Mouse (Mus musculus): ENCODE measurements around the gene Cct6b. TPM values are rescaled to one million over a fixed set of nuclear protein-coding genes. Genes with fewer than 3 reads are reported as not detected.

Cct6b gene
- polyA plus RNA-seq, 1 experiment from 2014 or later, result 0.28 TPM

- Histone ChIP-seq H3K9ac (ENCODE audit: low read length) (no peak overlapping the region), H3K9me3 (ENCODE audit: control insufficient read depth, low read length) (no peaks in the 10 kb centered on the region), H3K27ac (ENCODE audit: low read depth) (no peak overlapping the region), H3K36me3 (ENCODE audit: control insufficient read depth, insufficient read depth, low read length) (no peaks in the 10 kb centered on the region), H3K4me1 (replicated peaks; ENCODE audit: control insufficient read depth, insufficient read depth, low read length) (no peaks in the 10 kb centered on the region), H3K27me3 (replicated peaks; ENCODE audit: control insufficient read depth, insufficient read depth, low read length) (no peaks in the 10 kb centered on the region), H3K4me2 (ENCODE audit: low read length) (no peak overlapping the region), H3K4me3 (ENCODE audit: low read depth, low read length) (no peak overlapping the region)
- ATAC-seq (replicated peaks; ENCODE audit: low FRiP score, low TSS enrichment, low read depth) (no peak), DNase-seq (ENCODE audit: low spot score) (no peak)
- 73% methylated on average over 5 of the region's 5 CpGs for WGBS
These were observed 73.6 kb downstream of the Cct6b start for GRCm38 (mm10) chr11:82690476-82690875.

- no peak for ATAC-seq (replicated peaks; ENCODE audit: low FRiP score, low TSS enrichment, low read depth)
These were observed 76.5 kb downstream of the Cct6b start for GRCm38 (mm10) chr11:82687668-82688067.

DNA sequence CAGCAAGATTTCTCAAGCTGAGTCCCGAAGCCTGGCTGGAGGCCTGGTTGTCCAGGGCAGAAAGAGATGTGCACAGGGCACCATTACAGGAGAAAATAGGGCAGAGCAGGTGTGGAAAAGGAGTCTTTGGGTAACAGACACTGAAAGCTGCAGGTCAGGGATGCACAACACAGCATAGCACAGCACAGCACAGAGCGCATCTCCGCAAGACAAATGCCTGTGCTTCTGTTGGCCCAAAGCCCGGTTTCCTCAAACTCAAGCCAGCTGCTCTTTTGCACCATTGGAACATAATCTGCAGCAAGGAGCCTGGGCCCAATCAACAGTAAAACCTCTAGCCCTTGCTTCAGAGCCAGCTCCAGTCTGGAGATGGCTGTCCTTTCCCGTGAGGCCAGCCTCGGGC is 79.4 kb downstream of the Cct6b start:
- H3K9ac ChIP-seq (ENCODE audit: low read length), result no peak overlapping the region
- H3K27me3 ChIP-seq (replicated peaks; ENCODE audit: control insufficient read depth, insufficient read depth, low read length), result no peaks in the 10 kb centered on the region
- H3K27ac ChIP-seq (ENCODE audit: low read depth), result 0 out of 2 replicates have a peak overlapping the region, but pooled peaks have one; percentile 4
- no peaks in the 10 kb centered on the region for H3K36me3 ChIP-seq (ENCODE audit: control insufficient read depth, insufficient read depth, low read length)
- DNase-seq (ENCODE audit: low spot score) (peak; percentile 70), ATAC-seq (replicated peaks; ENCODE audit: low FRiP score, low TSS enrichment, low read depth) (peak; percentile 50; the same call in 1 of the 2 replicates)
- H3K4me1 ChIP-seq (replicated peaks; ENCODE audit: control insufficient read depth, insufficient read depth, low read length), result peaks cover 2% of the 10 kb centered on the region
- H3K4me2 ChIP-seq (ENCODE audit: low read length), result no peak overlapping the region
- 49% methylated on average over 6 of the region's 6 CpGs for WGBS
- no peaks in the 10 kb centered on the region for H3K9me3 ChIP-seq (ENCODE audit: control insufficient read depth, low read length)
- H3K4me3 ChIP-seq (ENCODE audit: low read depth, low read length), result no peak overlapping the region

More at GRCm38 (mm10) chr11:82687668-82688067, 76.5 kb downstream of the Cct6b start:
- Histone ChIP-seq H3K27ac (ENCODE audit: low read depth) (no peak overlapping the region), H3K9ac (ENCODE audit: low read length) (no peak overlapping the region), H3K4me3 (ENCODE audit: low read depth, low read length) (no peak overlapping the region), H3K4me2 (ENCODE audit: low read length) (no peak overlapping the region), H3K9me3 (ENCODE audit: control insufficient read depth, low read length) (no peaks in the 10 kb centered on the region), H3K27me3 (replicated peaks; ENCODE audit: control insufficient read depth, insufficient read depth, low read length) (no peaks in the 10 kb centered on the region), H3K4me1 (replicated peaks; ENCODE audit: control insufficient read depth, insufficient read depth, low read length) (peaks cover 2% of the 10 kb centered on the region), H3K36me3 (ENCODE audit: control insufficient read depth, insufficient read depth, low read length) (no peaks in the 10 kb centered on the region)
- DNase-seq (ENCODE audit: low spot score), result no peak

GRCm38 (mm10) chr11:82683765-82684505 is 80.2 kb downstream of the Cct6b start:
- no peak overlapping the region for H3K4me2 ChIP-seq (ENCODE audit: low read length)
- no peak overlapping the region for H3K9ac ChIP-seq (ENCODE audit: low read length)
- peaks cover 2% of the 10 kb centered on the region for H3K4me1 ChIP-seq (replicated peaks; ENCODE audit: control insufficient read depth, insufficient read depth, low read length)
- H3K9me3 ChIP-seq (ENCODE audit: control insufficient read depth, low read length), result no peaks in the 10 kb centered on the region
- DNase-seq (ENCODE audit: low spot score) (peak; percentile 53), ATAC-seq (replicated peaks; ENCODE audit: low FRiP score, low TSS enrichment, low read depth) (no peak)
- no peak overlapping the region for H3K4me3 ChIP-seq (ENCODE audit: low read depth, low read length)
- WGBS, result 55% methylated on average over 12 of the region's 12 CpGs
- no peaks in the 10 kb centered on the region for H3K36me3 ChIP-seq (ENCODE audit: control insufficient read depth, insufficient read depth, low read length)
- no peaks in the 10 kb centered on the region for H3K27me3 ChIP-seq (replicated peaks; ENCODE audit: control insufficient read depth, insufficient read depth, low read length)
- no peak overlapping the region for H3K27ac ChIP-seq (ENCODE audit: low read depth)

DNA sequence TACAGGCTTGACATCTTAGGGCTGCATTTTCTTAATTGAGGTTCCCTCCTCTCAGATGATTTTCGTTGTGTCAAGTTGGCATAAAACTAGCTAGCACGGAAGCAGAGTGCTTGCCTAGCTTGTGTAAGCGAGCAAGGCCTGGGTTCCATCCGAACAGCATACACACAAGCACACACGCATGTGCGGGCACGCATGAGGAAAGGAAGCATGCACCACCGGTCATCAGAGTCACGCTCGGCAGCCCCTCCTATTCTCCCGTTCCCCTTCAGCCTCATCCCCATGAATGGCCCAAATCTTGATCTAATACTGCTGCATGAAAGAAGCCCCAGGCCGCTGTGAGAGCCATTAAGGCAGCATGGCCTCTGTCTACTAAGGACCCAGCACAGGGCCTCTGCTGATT is 85.6 kb downstream of the Cct6b start:
- ATAC-seq (replicated peaks; ENCODE audit: low FRiP score, low TSS enrichment, low read depth) (no peak), DNase-seq (ENCODE audit: low spot score) (no peak)
- no peaks in the 10 kb centered on the region for H3K4me1 ChIP-seq (replicated peaks; ENCODE audit: control insufficient read depth, insufficient read depth, low read length)
- H3K4me2 ChIP-seq (ENCODE audit: low read length), result no peak overlapping the region
- H3K27ac ChIP-seq (ENCODE audit: low read depth), result no peak overlapping the region
- WGBS, result 89% methylated on average over 12 of the region's 12 CpGs
- H3K9ac ChIP-seq (ENCODE audit: low read length), result no peak overlapping the region
- H3K9me3 ChIP-seq (ENCODE audit: control insufficient read depth, low read length), result no peaks in the 10 kb centered on the region
- H3K36me3 ChIP-seq (ENCODE audit: control insufficient read depth, insufficient read depth, low read length), result no peaks in the 10 kb centered on the region
- no peak overlapping the region for H3K4me3 ChIP-seq (ENCODE audit: low read depth, low read length)
- H3K27me3 ChIP-seq (replicated peaks; ENCODE audit: control insufficient read depth, insufficient read depth, low read length), result no peaks in the 10 kb centered on the region

Other genes starting within 250 kb of the Cct6b start
- 31.4 and 36.7 TPM in 2 replicates for gene Zfp830, start within 50 bp of the Cct6b start, polyA plus RNA-seq (2014; fragmentation: Nextera tagmentation; extraction: Ambion mirVana)
- 37.4 and 37.6 TPM in 2 replicates for gene Lig3, start 16.8 kb upstream of the Cct6b start, polyA plus RNA-seq (2014; fragmentation: Nextera tagmentation; extraction: Ambion mirVana)
- 12.1 and 13.5 TPM in 2 replicates for gene Rffl, start 106.9 kb upstream of the Cct6b start, polyA plus RNA-seq (2014; fragmentation: Nextera tagmentation; extraction: Ambion mirVana)
- gene Rad51d, start 126.3 kb upstream of the Cct6b start, polyA plus RNA-seq (2014; fragmentation: Nextera tagmentation; extraction: Ambion mirVana), result 14.7 and 15.4 TPM in 2 replicates
- gene Fndc8, start 127.8 kb upstream of the Cct6b start, polyA plus RNA-seq (2014; fragmentation: Nextera tagmentation; extraction: Ambion mirVana), result 0.11 and 0.22 TPM in 2 replicates
- 40.3 and 42.5 TPM in 2 replicates for gene Nle1, start 144.1 kb upstream of the Cct6b start, polyA plus RNA-seq (2014; fragmentation: Nextera tagmentation; extraction: Ambion mirVana)
- 1.6 TPM in 2 replicates for gene Unc45b, start 146.2 kb upstream of the Cct6b start, polyA plus RNA-seq (2014; fragmentation: Nextera tagmentation; extraction: Ambion mirVana)
- gene Slfn5, start 187.0 kb upstream of the Cct6b start, polyA plus RNA-seq (2014; fragmentation: Nextera tagmentation; extraction: Ambion mirVana), result 1.3 and 1.6 TPM in 2 replicates
- 16.9 and 19.5 TPM in 2 replicates for gene Slfn9, start 227.5 kb upstream of the Cct6b start, polyA plus RNA-seq (2014; fragmentation: Nextera tagmentation; extraction: Ambion mirVana)

Measured in intestine, embryonic 14.5 days (tissue).